Comparison of ENCODE assay signal across 13 mouse cellular contexts in the genomic region with DNA sequence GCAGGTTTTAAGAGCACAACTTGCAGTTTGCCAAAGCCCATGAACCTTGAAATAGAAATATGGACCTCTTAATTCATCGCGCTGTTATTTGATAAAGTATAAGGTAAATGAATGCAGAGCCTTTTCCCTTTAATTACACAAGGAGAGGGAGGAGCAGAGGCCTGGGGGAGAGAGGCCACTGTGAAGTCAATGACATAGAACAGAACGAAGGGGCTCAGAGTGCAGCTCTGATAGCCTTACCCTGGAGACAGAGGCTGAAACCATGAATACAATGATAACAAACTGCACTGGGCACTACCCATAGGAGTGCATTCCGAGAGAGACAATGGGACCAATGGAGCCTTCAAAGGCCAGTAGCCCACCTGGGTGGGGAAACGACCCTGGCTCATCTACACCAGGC.
DNase-seq lines count a peak whose midpoint lies in the region; ATAC-seq and TF ChIP-seq lines count a peak whose summit lies in the region.
"Had no signal": no experiment of that assay in that cellular context is flagged by ENCODE, and none has a peak within 500 bp of the region (broad histone marks: within the 10 kb centered on the region; RNA-seq: fewer than 3 reads in every experiment).

No protein-coding gene starts in this region.

- no peak for DNase-seq in hindbrain, embryonic 10.5 days (ENCODE audit: low spot score)
- DNase-seq in hindbrain, embryonic 11.5 days (ENCODE audit: low spot score): no peak
- DNase-seq in stomach, postnatal 0 days (ENCODE audit: low spot score): no peak
- no peak for DNase-seq in adrenal gland, postnatal 4 days (ENCODE audit: low spot score in 2 of 2)
- DNase-seq: cerebellum, adult 2 months; embryo, embryonic 11 days; kidney, adult 18-20 months; lung, adult 18-20 months had no signal

- no peaks in the 10 kb centered on the region for H3K36me3 ChIP-seq in hindbrain, embryonic 10.5 days
- H3K36me3 ChIP-seq in hindbrain, embryonic 11.5 days (ENCODE audit: control insufficient read depth, insufficient read depth, low read length): no peaks in the 10 kb centered on the region
- no peaks in the 10 kb centered on the region for H3K36me3 ChIP-seq in stomach, embryonic 14.5 days (ENCODE audit: control insufficient read depth, insufficient read depth, low read length)
- H3K36me3 ChIP-seq in stomach, postnatal 0 days (ENCODE audit: control insufficient read depth, insufficient read depth, low read length): no peaks in the 10 kb centered on the region
- no peaks in the 10 kb centered on the region for H3K36me3 ChIP-seq in limb, embryonic 15.5 days
- no peaks in the 10 kb centered on the region for H3K36me3 ChIP-seq in stomach, embryonic 16.5 days (ENCODE audit: control insufficient read depth, insufficient read depth, low read length)
- H3K36me3 ChIP-seq in liver, embryonic 12.5 days: no peaks in the 10 kb centered on the region

- no peak overlapping the region for H3K9ac ChIP-seq in hindbrain, embryonic 11.5 days (ENCODE audit: low read depth, low read length)
- H3K9ac ChIP-seq in stomach, embryonic 14.5 days (replicated peaks; ENCODE audit: low read depth, low read length): no peak overlapping the region
- no peak overlapping the region for H3K9ac ChIP-seq in stomach, postnatal 0 days (ENCODE audit: low read length)
- H3K9ac ChIP-seq in limb, embryonic 15.5 days: no peak overlapping the region
- H3K9ac ChIP-seq in stomach, embryonic 16.5 days (ENCODE audit: low read length): 0 out of 2 replicates have a peak overlapping the region, but pooled peaks have one; percentile 17
- no peak overlapping the region for H3K9ac ChIP-seq in liver, embryonic 12.5 days

- no peak for TF ChIP-seq EP300 in stomach, postnatal 0 days (optimal IDR thresholded peaks at IDR 0.05)

- 69% methylated on average over 5 of the region's 5 CpGs for WGBS in hindbrain, embryonic 10.5 days
- WGBS in hindbrain, embryonic 11.5 days: 66% methylated on average over 5 of the region's 5 CpGs
- 39% methylated on average over 5 of the region's 5 CpGs for WGBS in stomach, embryonic 14.5 days
- 45% methylated on average over 5 of the region's 5 CpGs for whole genome bisulfite sequencing in stomach, postnatal 0 days
- WGBS in limb, embryonic 15.5 days: 48% methylated on average over 5 of the region's 5 CpGs
- WGBS in stomach, embryonic 16.5 days: 49% methylated on average over 5 of the region's 5 CpGs
- 52% methylated on average over 5 of the region's 5 CpGs for WGBS in liver, embryonic 12.5 days (ENCODE audit: insufficient replicate concordance)

- no peaks in the 10 kb centered on the region for H3K9me3 ChIP-seq in hindbrain, embryonic 10.5 days
- no peaks in the 10 kb centered on the region for H3K9me3 ChIP-seq in hindbrain, embryonic 11.5 days (ENCODE audit: control insufficient read depth, low read length)
- no peaks in the 10 kb centered on the region for H3K9me3 ChIP-seq in stomach, embryonic 14.5 days (ENCODE audit: control insufficient read depth, low read depth, low read length)
- no peaks in the 10 kb centered on the region for H3K9me3 ChIP-seq in stomach, postnatal 0 days (ENCODE audit: control insufficient read depth, low read length)
- no peaks in the 10 kb centered on the region for H3K9me3 ChIP-seq in limb, embryonic 15.5 days
- H3K9me3 ChIP-seq in stomach, embryonic 16.5 days (replicated peaks; ENCODE audit: control insufficient read depth, low read length): no peaks in the 10 kb centered on the region
- no peaks in the 10 kb centered on the region for H3K9me3 ChIP-seq in liver, embryonic 12.5 days (replicated peaks)

- H3K4me3 ChIP-seq in hindbrain, embryonic 10.5 days: no peak overlapping the region
- no peak overlapping the region for H3K4me3 ChIP-seq in hindbrain, embryonic 11.5 days (ENCODE audit: low read depth, low read length)
- no peak overlapping the region for H3K4me3 ChIP-seq in stomach, embryonic 14.5 days (ENCODE audit: low read depth, low read length)
- no peak overlapping the region for H3K4me3 ChIP-seq in stomach, postnatal 0 days (ENCODE audit: low read depth, low read length)
- H3K4me3 ChIP-seq in limb, embryonic 15.5 days: no peak overlapping the region
- H3K4me3 ChIP-seq in stomach, embryonic 16.5 days (replicated peaks; ENCODE audit: low read length): no peak overlapping the region
- H3K4me3 ChIP-seq in liver, embryonic 12.5 days: no peak overlapping the region

- no peak for TF ChIP-seq CTCF in stomach, postnatal 0 days (IDR thresholded peaks at IDR 0.05; ENCODE audit: low read depth)

- no peak overlapping the region for H3K4me2 ChIP-seq in hindbrain, embryonic 11.5 days (replicated peaks; ENCODE audit: low read depth, low read length)
- no peak overlapping the region for H3K4me2 ChIP-seq in stomach, embryonic 14.5 days (replicated peaks; ENCODE audit: low read depth, low read length)
- H3K4me2 ChIP-seq in stomach, postnatal 0 days (replicated peaks; ENCODE audit: low read depth): no peak overlapping the region
- no peak overlapping the region for H3K4me2 ChIP-seq in limb, embryonic 15.5 days
- H3K4me2 ChIP-seq in stomach, embryonic 16.5 days (ENCODE audit: low read depth, low read length): no peak overlapping the region
- no peak overlapping the region for H3K4me2 ChIP-seq in liver, embryonic 12.5 days

- no peak for ATAC-seq in hindbrain, embryonic 11.5 days (ENCODE audit: low FRiP score)
- no peak for ATAC-seq in stomach, embryonic 14.5 days (ENCODE audit: insufficient number of reproducible peaks, insufficient read depth, low FRiP score, low read depth)
- ATAC-seq in stomach, postnatal 0 days (ENCODE audit: low FRiP score, low TSS enrichment): no peak
- no peak for ATAC-seq in limb, embryonic 15.5 days (ENCODE audit: insufficient number of reproducible peaks, low FRiP score, low TSS enrichment, low read depth)
- no peak for ATAC-seq in stomach, embryonic 16.5 days (ENCODE audit: insufficient read depth, low FRiP score)
- ATAC-seq in liver, embryonic 12.5 days: no peak
- ATAC-seq: activated CD4-positive, CD25-positive, alpha-beta regulatory T cell, adult 4 months had no signal

- no peaks in the 10 kb centered on the region for H3K27me3 ChIP-seq in hindbrain, embryonic 10.5 days (ENCODE audit: insufficient read depth, poor library complexity, severe bottlenecking)
- H3K27me3 ChIP-seq in hindbrain, embryonic 11.5 days (ENCODE audit: control insufficient read depth, insufficient read depth, low read length): no peaks in the 10 kb centered on the region
- H3K27me3 ChIP-seq in stomach, embryonic 14.5 days (ENCODE audit: control insufficient read depth, insufficient read depth, low read length): no peaks in the 10 kb centered on the region
- H3K27me3 ChIP-seq in stomach, postnatal 0 days (ENCODE audit: control insufficient read depth, insufficient read depth, low read length): no peaks in the 10 kb centered on the region
- H3K27me3 ChIP-seq in limb, embryonic 15.5 days: no peaks in the 10 kb centered on the region
- no peaks in the 10 kb centered on the region for H3K27me3 ChIP-seq in stomach, embryonic 16.5 days (ENCODE audit: control insufficient read depth, insufficient read depth, low read length)
- H3K27me3 ChIP-seq in liver, embryonic 12.5 days (replicated peaks): no peaks in the 10 kb centered on the region

- peak overlapping the region; percentile 12; the same call in 1 of the 2 replicates for H3K27ac ChIP-seq in hindbrain, embryonic 10.5 days
- no peak overlapping the region for H3K27ac ChIP-seq in hindbrain, embryonic 11.5 days (ENCODE audit: low read depth, low read length)
- H3K27ac ChIP-seq in stomach, embryonic 14.5 days (ENCODE audit: low read length): peak overlapping the region; percentile 13; the same call in 1 of the 2 replicates
- H3K27ac ChIP-seq in stomach, postnatal 0 days (replicated peaks): no peak overlapping the region
- peak overlapping the region; percentile 58; the same call in 1 of the 2 replicates for H3K27ac ChIP-seq in limb, embryonic 15.5 days
- H3K27ac ChIP-seq in stomach, embryonic 16.5 days (ENCODE audit: low read length): peak overlapping the region; percentile 25; the same call in 1 of the 2 replicates
- no peak overlapping the region for H3K27ac ChIP-seq in liver, embryonic 12.5 days

- H3K4me1 ChIP-seq in hindbrain, embryonic 10.5 days (replicated peaks): peaks cover 21% of the 10 kb centered on the region
- no peaks in the 10 kb centered on the region; the same call in 1 of the 2 replicates for H3K4me1 ChIP-seq in hindbrain, embryonic 11.5 days (replicated peaks; ENCODE audit: control insufficient read depth, insufficient read depth, low read length)
- H3K4me1 ChIP-seq in stomach, embryonic 14.5 days (ENCODE audit: control insufficient read depth, insufficient read depth, low read length): peaks cover 11% of the 10 kb centered on the region; the same call in 1 of the 2 replicates
- H3K4me1 ChIP-seq in stomach, postnatal 0 days (replicated peaks; ENCODE audit: control insufficient read depth, insufficient read depth): no peaks in the 10 kb centered on the region
- peaks cover 13% of the 10 kb centered on the region for H3K4me1 ChIP-seq in limb, embryonic 15.5 days
- H3K4me1 ChIP-seq in stomach, embryonic 16.5 days (ENCODE audit: control insufficient read depth, insufficient read depth, low read length): peaks cover 10% of the 10 kb centered on the region
- no peaks in the 10 kb centered on the region for H3K4me1 ChIP-seq in liver, embryonic 12.5 days

Comparison
In these comparisons a context has a peak if more than half of its experiments do, and no peak if none do; other contexts are left out.
1. H3K27ac ChIP-seq: peak in hindbrain, embryonic 10.5 days (single experiment), stomach, embryonic 14.5 days (single experiment), limb, embryonic 15.5 days (single experiment) and stomach, embryonic 16.5 days (single experiment); none in hindbrain, embryonic 11.5 days (single experiment), stomach, postnatal 0 days (single experiment) and liver, embryonic 12.5 days (single experiment).